Mouse (Mus musculus) midbrain, embryonic 16.5 days (tissue): Measurements from ENCODE around the gene Nlrp3. TPM values are rescaled to one million over a fixed set of nuclear protein-coding genes. Genes with fewer than 3 reads are reported as not detected.

Source experiments
- polyA plus RNA-seq: library from polyadenylated mRNA; unstranded; fragments of >200 nt; fragmentation: Nextera tagmentation; extraction: Ambion mirVana; gene quantifications from 2 replicates; pipeline ENCODE4 v1.2.1, GENCODE M21; 2015

Nlrp3 gene
- polyA plus RNA-seq, 1 experiment from 2014 or later, result 0.09 TPM

Other genes with a start within 250 kb of the Nlrp3 start
- 3.0 and 3.6 TPM in 2 replicates for gene Wnt9a, start 234.6 kb upstream of the Nlrp3 start, polyA plus RNA-seq
- not detected in 2 replicates for gene Prss38, start 165.9 kb upstream of the Nlrp3 start, polyA plus RNA-seq
- 17.9 and 18.3 TPM in 2 replicates for gene Jmjd4, start 91.5 kb upstream of the Nlrp3 start, polyA plus RNA-seq
- gene Snap47, start 90.4 kb upstream of the Nlrp3 start, polyA plus RNA-seq, result 557 and 614 TPM in 2 replicates
- gene Zfp867, start 69.1 kb upstream of the Nlrp3 start, polyA plus RNA-seq, result 14.2 and 14.4 TPM in 2 replicates
- 13.4 TPM in 2 replicates for gene Zkscan17, start 14.8 kb upstream of the Nlrp3 start, polyA plus RNA-seq
- gene Olfr222, start 34.7 kb downstream of the Nlrp3 start, polyA plus RNA-seq, result not detected in 2 replicates
- gene Olfr223, start 51.7 kb downstream of the Nlrp3 start, polyA plus RNA-seq, result not detected in 2 replicates
- gene Mprip, start 119.7 kb downstream of the Nlrp3 start, polyA plus RNA-seq, result 35.8 and 39.2 TPM in 2 replicates
- 13.4 and 19.4 TPM in 2 replicates for gene Pld6, start 246.1 kb downstream of the Nlrp3 start, polyA plus RNA-seq